Mouse (Mus musculus) limb, embryonic 11.5 days (tissue): ENCODE measurements around the gene Heatr3. TPM values are rescaled to one million over a fixed set of nuclear protein-coding genes. Genes with fewer than 3 reads are reported as not detected.

Source experiments
- ATAC-seq: fragments of 200-750 bp; cut with Nextera tagmentation; 2 replicates; pipeline ENCODE4 v1.8.0; 2017; ENCODE audit warnings: low read depth; ENCODE audit not compliant: insufficient number of reproducible peaks, low FRiP score, low TSS enrichment
- DNase-seq: peaks from one replicate; pipeline ENCODE4 v3.0.0-alpha.2; 2015; ENCODE audit warnings: low spot score
- H3K27ac ChIP-seq: fragments of 300-500 bp; sonication (generic); replicated peaks from 2 replicates; pipeline ENCODE4 v1.5.1; 2014; ENCODE audit warnings: low read depth, mild to moderate bottlenecking, low read length
- H3K27me3 ChIP-seq: fragments of 300-500 bp; sonication (generic); 2 replicates; pipeline ENCODE4 v1.6.1; 2014; ENCODE audit warnings: mild to moderate bottlenecking, low read length, mixed read lengths; ENCODE audit not compliant: control insufficient read depth, insufficient read depth
- H3K36me3 ChIP-seq: fragments of 300-500 bp; sonication (generic); 2 replicates; pipeline ENCODE4 v1.6.1; 2014; ENCODE audit warnings: mild to moderate bottlenecking, low read length, moderate library complexity, mixed read lengths; ENCODE audit not compliant: control insufficient read depth, insufficient read depth
- H3K4me1 ChIP-seq: fragments of 300-500 bp; sonication (generic); 2 replicates; pipeline ENCODE4 v1.6.1; 2014; ENCODE audit warnings: low read length, mixed read lengths; ENCODE audit not compliant: control insufficient read depth, insufficient read depth
- H3K4me2 ChIP-seq: fragments of 300-500 bp; sonication (generic); 2 replicates; pipeline ENCODE4 v1.6.1; 2014; ENCODE audit warnings: low read depth, mild to moderate bottlenecking, moderate library complexity; ENCODE audit not compliant: severe bottlenecking
- H3K4me3 ChIP-seq: fragments of 300-500 bp; sonication (generic); 2 replicates; pipeline ENCODE4 v1.5.1; 2014; ENCODE audit warnings: low read depth, low read length
- H3K9ac ChIP-seq: fragments of 300-500 bp; sonication (generic); 2 replicates; pipeline ENCODE4 v1.6.1; 2014; ENCODE audit warnings: mild to moderate bottlenecking, low read length
- H3K9me3 ChIP-seq: fragments of 300-500 bp; sonication (generic); 2 replicates; pipeline ENCODE4 v1.6.1; 2016; ENCODE audit warnings: low read length; ENCODE audit not compliant: control insufficient read depth
- WGBS: fragments of 180-500 bp; shearing (Covaris S2); extraction: QIAGEN DNeasy Blood & Tissue Kit; methylation state at CpG from one replicate; pipeline ENCODE4 v1.1.7; 2014; 5-methylcytosine and 5-hydroxymethylcytosine counted together
- polyA plus RNA-seq: library from polyadenylated mRNA; unstranded; fragments of >200 nt; fragmentation: Nextera tagmentation; extraction: Ambion mirVana; gene quantifications from 2 replicates; pipeline ENCODE4 v1.2.1, GENCODE M21; 2014

Heatr3 gene
- polyA plus RNA-seq, 1 experiment from 2014 or later: 51.8 TPM

DNA sequence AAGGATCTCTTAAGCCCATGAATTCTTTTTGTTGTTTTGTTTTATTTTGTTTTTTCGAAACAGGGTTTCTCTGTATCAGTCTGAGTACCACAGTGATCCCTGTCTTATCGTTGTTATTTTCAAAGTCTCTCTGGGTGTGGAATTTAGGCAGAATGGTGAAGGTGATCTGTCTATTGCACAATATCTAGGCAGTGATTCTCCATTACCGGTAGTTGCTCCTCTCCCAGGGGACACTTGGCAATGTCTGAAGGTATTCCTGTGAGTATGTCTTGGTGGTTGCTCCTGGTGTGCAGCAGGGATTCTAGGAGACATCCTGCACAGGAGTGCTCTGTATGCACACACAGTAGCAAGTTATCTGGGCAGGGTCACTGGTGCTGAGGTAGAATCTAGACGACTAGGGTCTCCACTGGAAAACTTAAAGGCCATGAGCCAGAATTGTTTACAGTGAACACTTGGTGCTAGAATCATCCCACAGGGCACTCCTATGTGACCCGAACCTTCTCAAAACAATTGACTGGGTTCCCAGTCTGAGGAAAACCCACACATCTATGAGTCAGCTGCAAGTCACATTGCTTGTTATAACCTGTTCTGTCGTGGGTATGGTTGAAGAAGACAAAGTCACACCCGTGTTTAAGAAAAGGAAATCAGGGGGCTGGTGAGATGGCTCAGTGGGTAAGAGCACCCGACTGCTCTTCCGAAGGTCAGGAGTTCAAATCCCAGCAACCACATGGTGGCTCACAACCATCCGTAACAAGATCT, 22.8 kb downstream of the Heatr3 start:
- no peaks in the 10 kb centered on the region for H3K27me3 ChIP-seq
- H3K4me2 ChIP-seq: no peak overlapping the region
- 93% methylated on average over 9 of the region's 10 CpGs for WGBS
- H3K4me3 ChIP-seq: no peak overlapping the region
- DNase-seq (no peak), ATAC-seq (no peak)
- no peak overlapping the region for H3K27ac ChIP-seq
- no peaks in the 10 kb centered on the region for H3K9me3 ChIP-seq
- peaks cover 14% of the 10 kb centered on the region for H3K36me3 ChIP-seq
- no peak overlapping the region for H3K9ac ChIP-seq
- no peaks in the 10 kb centered on the region for H3K4me1 ChIP-seq

DNA sequence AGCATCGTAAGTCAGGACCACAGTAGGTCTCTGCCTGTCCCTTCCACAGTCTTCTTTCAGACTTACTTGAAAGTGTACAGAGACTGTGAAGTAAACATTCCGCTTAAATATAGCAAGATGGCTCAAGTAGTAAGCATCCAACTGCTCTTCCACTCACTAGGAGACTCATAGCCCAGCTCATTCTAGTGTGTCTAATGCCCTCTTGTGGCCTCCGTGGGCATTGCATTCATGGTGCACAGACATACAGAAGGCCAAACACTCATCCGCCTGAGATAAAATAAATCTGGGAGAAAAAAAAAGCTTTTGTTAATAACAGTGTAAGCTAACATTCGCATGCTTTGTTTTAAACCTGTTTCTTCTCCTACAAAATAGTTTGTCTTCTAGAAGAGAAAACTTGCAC, 23.8 kb downstream of the Heatr3 start:
- Histone ChIP-seq H3K36me3 (peaks cover 18% of the 10 kb centered on the region), H3K9me3 (no peaks in the 10 kb centered on the region), H3K4me3 (no peak overlapping the region), H3K4me1 (no peaks in the 10 kb centered on the region), H3K27me3 (no peaks in the 10 kb centered on the region), H3K27ac (no peak overlapping the region), H3K9ac (no peak overlapping the region), H3K4me2 (no peak overlapping the region)
- 72% methylated on average over 5 of the region's 5 CpGs for WGBS
- DNase-seq (peak; percentile 82), ATAC-seq (no peak)

DNA sequence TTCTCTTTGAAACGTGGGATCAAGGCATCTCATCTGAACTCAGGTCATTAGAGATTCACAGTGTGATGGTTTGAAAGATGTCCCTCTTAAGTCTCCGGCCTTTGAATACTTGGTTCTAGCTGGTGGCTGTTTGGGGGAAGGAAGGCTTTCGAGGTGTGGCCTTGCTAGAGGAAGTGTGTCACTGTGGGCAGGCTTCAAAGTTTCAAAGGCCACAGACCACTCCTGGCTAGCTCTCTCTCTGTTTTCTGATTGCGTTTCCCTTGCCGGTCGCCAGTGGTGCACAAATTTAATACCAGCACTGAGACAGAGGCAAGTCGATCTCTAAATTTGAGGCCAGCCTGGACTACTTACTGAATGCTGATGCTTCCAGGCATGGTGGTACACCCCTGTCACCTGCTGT, 37.6 kb downstream of the Heatr3 start:
- Histone ChIP-seq H3K4me2 (no peak overlapping the region), H3K36me3 (peaks cover 4% of the 10 kb centered on the region; the same call in 1 of the 2 replicates), H3K27ac (no peak overlapping the region), H3K4me1 (no peaks in the 10 kb centered on the region), H3K9me3 (no peaks in the 10 kb centered on the region), H3K27me3 (no peaks in the 10 kb centered on the region), H3K9ac (no peak overlapping the region), H3K4me3 (no peak overlapping the region)
- 95% methylated on average over 7 of the region's 7 CpGs for WGBS
- no peak for DNase-seq
- ATAC-seq: no peak

DNA sequence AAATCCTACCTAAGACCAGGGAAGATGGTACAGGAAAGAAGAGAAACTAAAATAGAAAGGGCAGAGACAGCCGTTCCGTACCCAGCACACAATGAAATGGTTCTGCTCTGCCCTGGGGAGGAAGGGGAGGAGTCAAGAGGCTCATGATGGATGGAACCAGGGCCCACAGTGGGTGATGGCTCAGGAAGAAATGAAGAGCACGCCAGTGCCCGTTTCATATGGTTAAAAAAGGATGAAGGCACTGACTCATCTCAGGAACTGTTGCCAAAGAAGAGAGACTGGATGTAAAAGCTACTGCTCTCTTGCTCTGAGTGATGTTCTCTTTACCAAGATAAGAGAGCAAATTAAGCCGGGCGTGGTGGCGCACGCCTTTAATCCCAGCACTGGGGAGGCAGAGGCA, 39.6 kb downstream of the Heatr3 start:
- Histone ChIP-seq H3K4me2 (no peak overlapping the region), H3K4me1 (no peaks in the 10 kb centered on the region), H3K9ac (no peak overlapping the region), H3K27ac (no peak overlapping the region), H3K4me3 (no peak overlapping the region), H3K9me3 (no peaks in the 10 kb centered on the region), H3K27me3 (no peaks in the 10 kb centered on the region), H3K36me3 (no peaks in the 10 kb centered on the region)
- no peak for DNase-seq
- no peak for ATAC-seq
- 90% methylated on average over 8 of the region's 8 CpGs for WGBS

DNA sequence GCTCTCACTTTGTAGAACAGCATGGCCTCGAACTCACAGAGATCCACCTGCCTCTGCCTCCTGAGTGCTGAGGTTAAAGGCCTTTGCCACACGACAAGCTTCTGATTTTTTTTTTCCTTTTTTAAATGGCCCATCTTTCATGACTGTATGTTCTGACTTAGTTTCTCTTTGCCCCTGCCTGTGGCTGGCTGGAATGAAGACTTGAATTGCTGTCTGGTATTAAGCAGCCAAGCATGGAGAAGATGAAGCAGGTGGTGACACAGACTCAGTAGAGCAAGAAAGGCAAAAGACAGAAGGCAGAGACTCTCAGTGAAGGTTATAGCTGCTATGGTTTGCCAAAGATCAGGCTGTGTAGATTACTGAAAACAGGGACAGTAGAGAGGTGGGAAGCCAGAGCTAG, 45.5 kb downstream of the Heatr3 start:
- Histone ChIP-seq H3K9ac (no peak overlapping the region), H3K27ac (no peak overlapping the region), H3K36me3 (no peaks in the 10 kb centered on the region), H3K4me3 (no peak overlapping the region), H3K4me2 (no peak overlapping the region), H3K27me3 (no peaks in the 10 kb centered on the region), H3K9me3 (no peaks in the 10 kb centered on the region), H3K4me1 (no peaks in the 10 kb centered on the region)
- 79% methylated on average over 2 of the region's 2 CpGs for WGBS
- no peak for ATAC-seq
- no peak for DNase-seq

DNA sequence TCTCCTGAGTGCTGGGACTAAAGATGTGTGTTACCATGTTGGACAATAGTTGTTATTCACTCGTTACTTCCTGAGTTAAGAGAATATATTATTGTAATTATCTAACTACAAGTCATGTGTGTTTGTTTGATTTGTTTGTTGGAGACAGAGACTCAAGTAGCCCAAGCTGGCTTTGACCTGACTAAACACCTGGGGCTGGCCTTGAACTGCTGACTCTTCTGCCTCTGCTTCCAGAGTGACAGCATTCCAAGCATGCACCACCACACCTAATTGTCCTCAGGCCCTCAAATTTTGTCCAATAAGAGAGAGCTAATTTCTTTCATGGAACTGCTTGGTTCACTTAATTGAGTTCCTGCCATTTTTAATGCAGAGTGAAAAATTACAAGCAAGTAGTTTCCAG, 47.3 kb downstream of the Heatr3 start:
- DNase-seq (no peak), ATAC-seq (no peak)
- Histone ChIP-seq H3K9me3 (no peaks in the 10 kb centered on the region), H3K27ac (no peak overlapping the region), H3K36me3 (no peaks in the 10 kb centered on the region), H3K9ac (no peak overlapping the region), H3K4me3 (no peak overlapping the region), H3K27me3 (no peaks in the 10 kb centered on the region), H3K4me2 (no peak overlapping the region), H3K4me1 (no peaks in the 10 kb centered on the region)
- 84% methylated on average over 1 of the region's 1 CpGs for WGBS

DNA sequence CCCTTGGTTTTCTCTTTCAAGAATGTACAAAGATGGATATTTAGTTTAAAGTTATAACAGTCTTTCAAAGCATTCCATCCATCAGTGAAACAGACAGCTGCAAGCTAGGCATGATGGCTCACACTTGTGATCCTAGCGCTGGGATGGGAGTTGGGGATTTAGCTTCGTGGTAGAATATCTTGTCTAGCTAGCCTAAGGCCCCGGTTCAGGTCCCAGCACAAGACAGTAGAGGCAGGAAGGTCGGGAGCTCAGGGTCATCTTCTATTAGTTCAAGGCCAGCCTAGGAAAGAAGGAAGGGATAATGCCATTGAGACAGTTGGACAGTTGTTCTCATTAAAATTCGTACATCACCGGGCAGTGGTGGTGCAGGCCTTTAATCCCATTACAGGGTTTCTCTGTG, 48.1 kb downstream of the Heatr3 start:
- no peak for ATAC-seq
- whole genome bisulfite sequencing: 81% methylated on average over 6 of the region's 6 CpGs

DNA sequence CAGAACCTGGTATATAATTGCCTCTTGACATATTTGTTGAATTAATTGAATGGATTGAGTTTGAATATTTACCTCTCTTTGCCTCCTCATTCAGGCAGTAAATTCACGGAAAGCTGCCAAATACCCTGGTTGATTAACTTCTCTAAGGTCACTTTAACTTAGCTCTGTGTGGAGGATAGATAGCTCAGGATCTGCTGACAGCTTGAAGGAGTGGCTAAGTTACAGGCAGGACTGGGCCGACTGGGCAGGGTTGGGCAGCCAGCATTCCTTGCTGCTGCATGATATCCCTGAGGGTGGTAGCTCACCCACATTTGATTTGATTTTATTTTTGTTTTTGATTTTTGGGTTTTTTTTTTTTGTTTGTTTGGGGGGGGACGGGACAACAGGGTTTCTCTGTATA, 59.7 kb downstream of the Heatr3 start:
- Histone ChIP-seq H3K9me3 (no peaks in the 10 kb centered on the region), H3K36me3 (no peaks in the 10 kb centered on the region), H3K4me1 (peaks cover 18% of the 10 kb centered on the region), H3K27ac (no peak overlapping the region), H3K27me3 (no peaks in the 10 kb centered on the region), H3K4me2 (no peak overlapping the region), H3K9ac (no peak overlapping the region), H3K4me3 (no peak overlapping the region)
- WGBS: 53% methylated on average over 3 of the region's 3 CpGs
- ATAC-seq (no peak), DNase-seq (no peak)

More for the DNA sequence above, 48.1 kb downstream of the Heatr3 start:
- Histone ChIP-seq H3K9ac (no peak overlapping the region), H3K36me3 (no peaks in the 10 kb centered on the region), H3K27ac (no peak overlapping the region), H3K4me1 (no peaks in the 10 kb centered on the region), H3K9me3 (no peaks in the 10 kb centered on the region), H3K4me2 (no peak overlapping the region), H3K4me3 (no peak overlapping the region), H3K27me3 (no peaks in the 10 kb centered on the region)
- DNase-seq: no peak

DNA sequence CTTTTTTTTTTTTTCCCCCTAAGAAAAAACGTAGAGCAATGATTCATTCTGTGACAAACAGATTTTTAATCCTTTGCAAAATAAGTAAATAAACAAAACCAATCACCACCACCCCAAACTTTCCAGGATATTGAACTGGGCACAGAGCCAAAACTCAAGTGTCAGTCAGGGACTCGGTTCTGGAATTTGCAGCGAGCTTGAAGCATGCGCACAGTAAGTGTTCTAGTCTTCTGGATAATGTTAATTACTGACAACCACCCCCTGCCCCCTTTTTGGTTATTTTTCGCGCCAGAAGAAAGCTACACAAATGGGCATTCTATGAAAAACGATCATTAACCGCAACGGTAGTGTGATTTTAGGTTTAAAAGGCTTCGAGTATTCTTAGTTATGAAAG, 60.9 kb downstream of the Heatr3 start:
- WGBS: 2% methylated on average over 10 of the region's 10 CpGs
- H3K27ac ChIP-seq: peak overlapping the region; percentile 84
- DNase-seq: no peak

More for the DNA sequence above, 60.9 kb downstream of the Heatr3 start:
- peak overlapping the region; percentile 85 for H3K4me3 ChIP-seq
- H3K9ac ChIP-seq: peak overlapping the region; percentile 79
- H3K27me3 ChIP-seq: no peaks in the 10 kb centered on the region
- no peak for ATAC-seq
- no peaks in the 10 kb centered on the region for H3K36me3 ChIP-seq
- peak overlapping the region; percentile 95 for H3K4me2 ChIP-seq
- H3K4me1 ChIP-seq: peaks cover 18% of the 10 kb centered on the region
- no peaks in the 10 kb centered on the region for H3K9me3 ChIP-seq
